Mouse (Mus musculus) CH12.LX (cell line): ENCODE measurements at regions not wholly inside any gene's neighbourhood (a gene's known extent, or its start where the extent isn't known, plus 50 kb on each side); places are given as distances from the start of the nearest gene placed in this dataset.

Experiments used
- DNase-seq: peaks from one replicate; pipeline ENCODE4 v3.0.0-alpha.2; 2013; ENCODE audit errors: extremely low read depth
- H3K27ac ChIP-seq: 2 replicates; pipeline ENCODE4 v1.5.1; 2012; ENCODE audit warnings: low read depth, mild to moderate bottlenecking, control low read depth, moderate library complexity; ENCODE audit not compliant: insufficient read depth
- H3K27me3 ChIP-seq: replicated peaks from 2 replicates; pipeline ENCODE3; 2012; ENCODE audit warnings: inconsistent platforms
- H3K36me3 ChIP-seq, 2 experiments: replicated peaks in 1 of 2; 2 replicates each; pipeline versions ENCODE3 to v1.6.1; 2012; ENCODE audit warnings: inconsistent platforms in 1 of 2, low read length in 1 of 2, mild to moderate bottlenecking in 1 of 2, mixed read lengths in 1 of 2, moderate library complexity in 1 of 2; ENCODE audit not compliant: control insufficient read depth in 1 of 2, insufficient read depth in 1 of 2
- H3K4me1 ChIP-seq, 2 experiments: 2 replicates each; pipeline ENCODE4 v1.6.1; 2012; ENCODE audit warnings: inconsistent platforms in 1 of 2, moderate library complexity in 1 of 2; ENCODE audit not compliant: insufficient read depth in 2 of 2, control insufficient read depth in 1 of 2
- H3K4me2 ChIP-seq: 2 replicates; pipeline ENCODE4 v1.6.1; 2012; ENCODE audit warnings: low read depth, mild to moderate bottlenecking, control low read depth; ENCODE audit not compliant: poor library complexity, insufficient read depth, severe bottlenecking
- H3K4me3 ChIP-seq, 3 experiments: fragments of 150-350 bp in 1 of 3; sonication (generic) in 1 of 3; replicated peaks in 1 of 3; 2 replicates each; pipeline versions ENCODE3 to v1.5.1; 2011 to 2012; ENCODE audit warnings: low read depth in 2 of 3, low read length in 2 of 3, mild to moderate bottlenecking in 2 of 3, moderate library complexity in 2 of 3, control low read depth in 1 of 3, improper control_type of control experiment in 1 of 3, inconsistent platforms in 1 of 3, mixed read lengths in 1 of 3; ENCODE audit not compliant: poor library complexity in 1 of 3
- H3K79me2 ChIP-seq: replicated peaks from 2 replicates; pipeline ENCODE4 v1.6.1; 2012; ENCODE audit warnings: mild to moderate bottlenecking, moderate library complexity; ENCODE audit not compliant: control insufficient read depth, poor library complexity, insufficient read depth, severe bottlenecking; ENCODE audit errors: extremely low read depth
- H3K9ac ChIP-seq: 2 replicates; pipeline ENCODE4 v1.6.1; 2012; ENCODE audit warnings: low read depth, mild to moderate bottlenecking, control low read depth, moderate library complexity; ENCODE audit not compliant: insufficient read depth
- H3K9me3 ChIP-seq: replicated peaks from 2 replicates; pipeline ENCODE3; 2012; ENCODE audit warnings: low read length, inconsistent platforms, mixed read lengths
- CTCF ChIP-seq, 2 experiments: IDR thresholded peaks in 1 of 2; conservative IDR thresholded peaks in 1 of 2; 2 replicates each; pipeline ENCODE4 v1.5.1; 2011 to 2012; ENCODE audit warnings: low read depth in 2 of 2, low read length in 2 of 2, improper control_type of control experiment in 1 of 2, inconsistent platforms in 1 of 2, mild to moderate bottlenecking in 1 of 2, moderate library complexity in 1 of 2
- KAT2A ChIP-seq: IDR thresholded peaks from 2 replicates; pipeline ENCODE4 v1.6.1; 2012; ENCODE audit warnings: low read length, improper control_type of control experiment, inconsistent platforms; ENCODE audit not compliant: insufficient replicate concordance
- MXI1 ChIP-seq: IDR thresholded peaks from 2 replicates; pipeline ENCODE4 v1.6.1; 2011; ENCODE audit warnings: mild to moderate bottlenecking, low read depth, low read length, improper control_type of control experiment
- TBP ChIP-seq: conservative IDR thresholded peaks from 2 replicates; pipeline ENCODE4 v1.6.1; 2011; ENCODE audit warnings: low read depth, low read length, improper control_type of control experiment
- ZMIZ1 ChIP-seq: IDR thresholded peaks from 2 replicates; pipeline ENCODE4 v1.6.1; 2012; ENCODE audit warnings: low read depth, mild to moderate bottlenecking, inconsistent platforms, low read length, improper control_type of control experiment
- dilution Hi-C: fragments of 300-500 bp; cut with MboI; formaldehyde crosslinking; loops from 2 replicates; pipeline ENCODE4 v1.14.3; 2020; ENCODE audit warnings: low sequenced_read_pairs; ENCODE audit not compliant: extremely low pct_unique_long_range_greater_than_20kb, extremely low pct_ligation_motif_present
- in situ Hi-C: fragments of 300-500 bp; cut with MboI; formaldehyde crosslinking; loops from 3 replicates; pipeline ENCODE4 v1.14.3; 2019; ENCODE audit warnings: low sequenced_read_pairs, low pct_ligation_motif_present, low pct_unique_long_range_greater_than_20kb, mixed read lengths

GRCm38 (mm10) chr16:47488525-47488924, 795.0 kb upstream of the Dppa4 start:
- H3K4me1 ChIP-seq: no peaks in the 10 kb centered on the region
- in situ Hi-C loops (no loop called here), dilution Hi-C loops (no loop called here)
- H3K4me3 ChIP-seq: no peak overlapping the region
- H3K9ac ChIP-seq: no peak overlapping the region
- peaks cover 45% of the 10 kb centered on the region for H3K9me3 ChIP-seq
- no peak overlapping the region for H3K4me2 ChIP-seq
- no peaks in the 10 kb centered on the region for H3K36me3 ChIP-seq
- DNase-seq: no peak
- H3K79me2 ChIP-seq: no peaks in the 10 kb centered on the region
- TF ChIP-seq MXI1 (no peak), CTCF (conservative IDR thresholded peaks at IDR 0.05 in 1 of 2, IDR thresholded peaks at IDR 0.05 in 1 of 2; ENCODE audit: low read depth in 2 of 2, low read length in 2 of 2) (no peak)
- TF ChIP-seq, all 38 proteins: peak for 0
- H3K27me3 ChIP-seq: no peaks in the 10 kb centered on the region
- H3K27ac ChIP-seq: no peak overlapping the region

- no peak for TF ChIP-seq TBP
- no peak for TF ChIP-seq KAT2A
- TF ChIP-seq, all 38 proteins: peak for 0
- no peak for DNase-seq
- H3K27ac ChIP-seq: no peak overlapping the region
- H3K4me1 ChIP-seq: no peaks in the 10 kb centered on the region
- H3K4me3 ChIP-seq: no peak overlapping the region
- no peaks in the 10 kb centered on the region for H3K36me3 ChIP-seq
- H3K4me2 ChIP-seq: no peak overlapping the region
- in situ Hi-C loops: no loop called here
- no peaks in the 10 kb centered on the region for H3K79me2 ChIP-seq
- H3K9me3 ChIP-seq: peaks cover 28% of the 10 kb centered on the region
- no peak overlapping the region for H3K9ac ChIP-seq
- dilution Hi-C loops: no loop called here
- H3K27me3 ChIP-seq: no peaks in the 10 kb centered on the region
These were observed 757.7 kb upstream of the Dppa4 start for GRCm38 (mm10) chr16:47525857-47526256.

GRCm38 (mm10) chr16:47526613-47527012, 756.9 kb upstream of the Dppa4 start:
- no peaks in the 10 kb centered on the region for H3K79me2 ChIP-seq
- in situ Hi-C loops: no loop called here
- no peak overlapping the region for H3K9ac ChIP-seq
- H3K36me3 ChIP-seq: no peaks in the 10 kb centered on the region
- no peaks in the 10 kb centered on the region for H3K4me1 ChIP-seq
- dilution Hi-C loops: no loop called here
- H3K27ac ChIP-seq: no peak overlapping the region
- no peaks in the 10 kb centered on the region for H3K27me3 ChIP-seq
- H3K4me2 ChIP-seq: no peak overlapping the region
- no peak for TF ChIP-seq MXI1
- H3K9me3 ChIP-seq: peaks cover 28% of the 10 kb centered on the region
- H3K4me3 ChIP-seq: no peak overlapping the region
- DNase-seq: no peak

- Histone ChIP-seq H3K27ac (no peak overlapping the region), H3K27me3 (no peaks in the 10 kb centered on the region), H3K9ac (no peak overlapping the region), H3K4me2 (no peak overlapping the region), H3K9me3 (peaks cover 19% of the 10 kb centered on the region), H3K4me1 (no peaks in the 10 kb centered on the region), H3K36me3 (no peaks in the 10 kb centered on the region), H3K4me3 (no peak overlapping the region), H3K79me2 (no peaks in the 10 kb centered on the region)
- no peak for TF ChIP-seq ZMIZ1
- dilution Hi-C loops: no loop called here
- no peak for DNase-seq
- in situ Hi-C loops: no loop called here
These were observed 747.0 kb upstream of the Dppa4 start for GRCm38 (mm10) chr16:47536524-47536923.
